Mouse (Mus musculus) embryonic stem cell, embryonic (primary cell): ENCODE measurements around the gene Drc3.

Experiments
- CTCF ChIA-PET, 4 experiments: fragments of 300-600 bp in 2 of 4; fragments of 350-600 bp in 2 of 4; sonication (Branson Sonifier 250); formaldehyde crosslinking; loops; one replicate each; lab custom pipeline; 2022; ENCODE audit warnings: inconsistent platforms in 2 of 4; lab: Charles Lee
- POLR2A ChIA-PET, 4 experiments: fragments of 300-600 bp in 2 of 4; fragments of 350-600 bp in 2 of 4; sonication (Branson Sonifier 250); formaldehyde crosslinking; loops; one replicate each; lab custom pipeline; 2022; ENCODE audit warnings: antibody characterized with exemption in 4 of 4, inconsistent platforms in 1 of 4; lab: Charles Lee

Drc3 gene

GRCm38 (mm10) chr11:60359138-60359537 is 6.0 kb downstream of the Drc3 start:
- ChIA-PET POLR2A (interaction anchor here in 3 of 4 experiments (0.6 to 1.3 kb wide), 7 partner anchors 10 to 178 kb away, joined by 3 to 4 read pairs (median 3); partner anchors contain the start of gene Gid4 (in 1 of the 3)), CTCF (interaction anchor here in 2 of 4 experiments (0.6 to 1.4 kb wide), 2 partner anchors 52 to 58 kb away, joined by 3 to 5 read pairs; partner anchors contain the start of gene Gid4 (in 1 of the 2))

GRCm38 (mm10) chr11:60359936-60360335 is 6.8 kb downstream of the Drc3 start:
- POLR2A ChIA-PET: interaction anchor here in 3 of 4 experiments (0.6 to 1.6 kb wide), 9 partner anchors 9 to 743 kb away, joined by 3 to 4 read pairs (median 4); partner anchors contain the start of gene Gid4 (in 1 of the 3)

GRCm38 (mm10) chr11:60360631-60361201 is 7.6 kb downstream of the Drc3 start:
- CTCF ChIA-PET: no interaction called here
- POLR2A ChIA-PET: interaction anchor here in 2 of 4 experiments (1.0 to 1.6 kb wide), 2 partner anchors 10 to 150 kb away, joined by 3 to 4 read pairs; no protein-coding TSS in a partner anchor

More at GRCm38 (mm10) chr11:60359936-60360335, 6.8 kb downstream of the Drc3 start:
- CTCF ChIA-PET: interaction anchor here in 1 of 4 experiments (1.4 kb wide), 1 partner anchor 53 kb away, joined by 5 read pairs; no protein-coding TSS in a partner anchor

GRCm38 (mm10) chr11:60366239-60367019 is 13.3 kb downstream of the Drc3 start:
- CTCF ChIA-PET: interaction anchor here in 3 of 4 experiments (0.5 to 2.1 kb wide), 12 partner anchors 9 to 107 kb away, joined by 3 to 7 read pairs (median 4); partner anchors contain the start of genes Drc3 (in 1 of the 3) and Tom1l2 (in 1 of the 3)

GRCm38 (mm10) chr11:60367256-60367655 is 14.1 kb downstream of the Drc3 start:
- CTCF ChIA-PET: interaction anchor here in 2 of 4 experiments (0.6 to 2.1 kb wide), 8 partner anchors 8 to 99 kb away, joined by 3 to 7 read pairs (median 4); partner anchors contain the start of genes Drc3 (in 1 of the 2) and Tom1l2 (in 1 of the 2)
- POLR2A ChIA-PET: interaction anchor here in 3 of 4 experiments (0.5 to 3.5 kb wide), 23 partner anchors 8 to 662 kb away, joined by 3 to 44 read pairs (median 5); partner anchors contain the start of genes Drc3 (in 2 of the 3), Gid4 (in 2 of the 3) and Tom1l2 (in 2 of the 3)

More at GRCm38 (mm10) chr11:60366239-60367019, 13.3 kb downstream of the Drc3 start:
- POLR2A ChIA-PET: interaction anchor here (0.6 to 3.5 kb wide), 38 partner anchors 8 to 1385 kb away, joined by 3 to 44 read pairs (median 5); partner anchors contain the start of genes Drc3 (in 3 of the 4), Tom1l2 (in 3 of the 4), Gid4 (in 2 of the 4) and Drg2 (in 1 of the 4)

GRCm38 (mm10) chr11:60368909-60369308 is 15.8 kb downstream of the Drc3 start:
- ChIA-PET CTCF (interaction anchor here in 1 of 4 experiments (1.1 kb wide), 1 partner anchor 62 kb away, joined by 3 read pairs; no protein-coding TSS in a partner anchor), POLR2A (interaction anchor here in 3 of 4 experiments (0.6 to 2.7 kb wide), 12 partner anchors 8 to 413 kb away, joined by 3 to 19 read pairs (median 4); partner anchors contain the start of genes Drc3 (in 1 of the 3) and Tom1l2 (in 1 of the 3))

GRCm38 (mm10) chr11:60369448-60369847 is 16.3 kb downstream of the Drc3 start:
- ChIA-PET CTCF (interaction anchor here in 2 of 4 experiments (0.6 to 1.6 kb wide), 3 partner anchors 15 to 824 kb away, joined by 3 to 5 read pairs (median 3); no protein-coding TSS in a partner anchor), POLR2A (interaction anchor here in 3 of 4 experiments (0.6 to 2.7 kb wide), 9 partner anchors 8 to 413 kb away, joined by 3 to 19 read pairs (median 4); partner anchors contain the start of genes Drc3 (in 1 of the 3), Gid4 (in 1 of the 3) and Tom1l2 (in 1 of the 3))

GRCm38 (mm10) chr11:60370431-60370830 is 17.3 kb downstream of the Drc3 start:
- ChIA-PET POLR2A (interaction anchor here in 3 of 4 experiments (0.6 to 2.7 kb wide), 7 partner anchors 10 to 230 kb away, joined by 3 to 19 read pairs (median 4); partner anchors contain the start of genes Drc3 (in 2 of the 3), Tom1l2 (in 2 of the 3) and Gid4 (in 1 of the 3)), CTCF (interaction anchor here in 2 of 4 experiments (1.1 to 1.6 kb wide), 2 partner anchors 14 to 17 kb away, joined by 3 to 5 read pairs; partner anchors contain the start of genes Drc3 (in 1 of the 2) and Tom1l2 (in 1 of the 2))

GRCm38 (mm10) chr11:60374481-60374880 is 21.4 kb downstream of the Drc3 start:
- POLR2A ChIA-PET: interaction anchor here in 3 of 4 experiments (0.5 to 2.2 kb wide), 9 partner anchors 8 to 120 kb away, joined by 3 to 12 read pairs (median 4); partner anchors contain the start of genes Drc3 (in 1 of the 3), Gid4 (in 1 of the 3) and Tom1l2 (in 1 of the 3)
- CTCF ChIA-PET: interaction anchor here in 3 of 4 experiments (1.1 to 1.7 kb wide), 3 partner anchors 9 to 68 kb away, joined by 3 to 5 read pairs (median 4); no protein-coding TSS in a partner anchor

- POLR2A ChIA-PET: interaction anchor here in 2 of 4 experiments (1.1 to 2.0 kb wide), 4 partner anchors 8 to 62 kb away, joined by 3 to 9 read pairs (median 4); no protein-coding TSS in a partner anchor
- CTCF ChIA-PET: interaction anchor here (0.6 to 2.8 kb wide), 18 partner anchors 9 to 306 kb away, joined by 3 to 12 read pairs (median 4); no protein-coding TSS in a partner anchor
These were observed 30.4 kb downstream of the Drc3 start for GRCm38 (mm10) chr11:60383518-60383917.

GRCm38 (mm10) chr11:60384762-60385421 is 31.8 kb downstream of the Drc3 start:
- ChIA-PET POLR2A (interaction anchor here in 2 of 4 experiments (0.5 to 2.0 kb wide), 13 partner anchors 9 to 483 kb away, joined by 3 to 9 read pairs (median 3); no protein-coding TSS in a partner anchor), CTCF (interaction anchor here in 3 of 4 experiments (0.6 to 2.8 kb wide), 13 partner anchors 14 to 270 kb away, joined by 3 to 12 read pairs (median 3); partner anchors contain the start of genes Drc3 (in 1 of the 3) and Tom1l2 (in 1 of the 3))

- CTCF ChIA-PET: interaction anchor here in 3 of 4 experiments (0.6 to 2.8 kb wide), 6 partner anchors 19 to 1288 kb away, joined by 3 to 11 read pairs (median 4); no protein-coding TSS in a partner anchor
- POLR2A ChIA-PET: interaction anchor here (0.5 to 1.7 kb wide), 9 partner anchors 11 to 458 kb away, joined by 3 to 7 read pairs (median 4); no protein-coding TSS in a partner anchor
These were observed 32.8 kb downstream of the Drc3 start for GRCm38 (mm10) chr11:60385946-60386345.

- CTCF ChIA-PET: interaction anchor here in 2 of 4 experiments (0.6 to 2.0 kb wide), 3 partner anchors 81 to 443 kb away, joined by 4 to 7 read pairs (median 6); no protein-coding TSS in a partner anchor
- POLR2A ChIA-PET: interaction anchor here in 1 of 4 experiments (0.7 to 1.2 kb wide), 3 partner anchors 21 to 130 kb away, joined by 3 to 4 read pairs (median 3); no protein-coding TSS in a partner anchor
These were observed 34.8 kb downstream of the Drc3 start for GRCm38 (mm10) chr11:60387944-60388343.

- CTCF ChIA-PET: interaction anchor here in 3 of 4 experiments (0.6 to 1.3 kb wide), 3 partner anchors 83 to 192 kb away, joined by 3 to 15 read pairs (median 3); no protein-coding TSS in a partner anchor
- POLR2A ChIA-PET: interaction anchor here in 1 of 4 experiments (1.2 kb wide), 1 partner anchor 9 kb away, joined by 3 read pairs; no protein-coding TSS in a partner anchor
These were observed 38.2 kb downstream of the Drc3 start for GRCm38 (mm10) chr11:60391346-60391745.

GRCm38 (mm10) chr11:60396546-60396945 is 43.4 kb downstream of the Drc3 start:
- CTCF ChIA-PET: no interaction called here
- POLR2A ChIA-PET: no interaction called here
